Mouse (Mus musculus): Measurements from ENCODE around the gene Cnksr1. TPM values are rescaled to one million over a fixed set of nuclear protein-coding genes. Genes with fewer than 3 reads are reported as not detected.
A peak's percentile ranks its signal among the peaks of the same experiment; 100 is the strongest.

The Cnksr1 gene
- total and polyA plus RNA-seq, 2 experiments from 2014 or later: 0.27 to 0.28 TPM

GRCm38 (mm10) chr4:134255854-134256253 is 17.7 kb upstream of the Cnksr1 start:
- no peak for TF ChIP-seq CTCF (IDR thresholded peaks at IDR 0.05)
- peaks cover 26% of the 10 kb centered on the region for H3K27me3 ChIP-seq (ENCODE audit: insufficient read depth, low read length)
- no peak overlapping the region for H3K4me2 ChIP-seq (ENCODE audit: low read depth, low read length, poor library complexity, severe bottlenecking)
- no peak overlapping the region for H3K27ac ChIP-seq (ENCODE audit: low read depth, low read length)
- no peaks in the 10 kb centered on the region for H3K9me3 ChIP-seq (ENCODE audit: low read length)
- DNase-seq (ENCODE audit: low spot score): no peak
- H3K9ac ChIP-seq (replicated peaks; ENCODE audit: low read length, poor library complexity, severe bottlenecking): no peak overlapping the region
- H3K36me3 ChIP-seq (ENCODE audit: insufficient read depth, low read length): no peaks in the 10 kb centered on the region
- no peak overlapping the region for H3K4me3 ChIP-seq (ENCODE audit: low read depth, low read length)
- ATAC-seq (ENCODE audit: low FRiP score): no peak
- WGBS: 21% methylated on average over 4 of the region's 4 CpGs
- H3K4me1 ChIP-seq (ENCODE audit: insufficient read depth, low read length): 0 out of 2 replicates have a peak, but pooled peaks cover 4% of the 10 kb centered on the region

DNA sequence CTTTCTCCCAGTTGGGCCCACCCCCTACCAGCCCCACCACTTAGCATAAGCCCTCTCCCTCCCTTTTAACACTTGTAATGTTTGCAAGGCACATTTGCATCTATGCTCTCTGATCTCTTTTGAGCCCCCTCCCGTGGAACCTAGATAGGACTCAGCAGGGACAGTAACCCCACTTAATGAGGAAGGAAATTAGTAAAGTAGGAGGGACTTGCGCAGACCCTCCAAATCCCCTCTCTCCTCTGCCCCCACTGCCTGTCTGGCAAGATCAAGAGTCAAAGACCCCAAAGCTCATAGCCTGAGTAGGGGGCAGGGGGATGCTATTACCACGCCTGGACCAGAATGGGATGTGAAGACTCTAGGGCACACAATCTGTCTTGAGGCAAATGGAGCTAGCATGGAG is 16.6 kb upstream of the Cnksr1 start:
- Histone ChIP-seq H3K4me3 (ENCODE audit: low read depth, low read length) (no peak overlapping the region), H3K9me3 (ENCODE audit: low read length) (no peaks in the 10 kb centered on the region), H3K27me3 (ENCODE audit: insufficient read depth, low read length) (peaks cover 30% of the 10 kb centered on the region), H3K9ac (replicated peaks; ENCODE audit: low read length, poor library complexity, severe bottlenecking) (no peak overlapping the region), H3K27ac (ENCODE audit: low read depth, low read length) (no peak overlapping the region), H3K4me1 (ENCODE audit: insufficient read depth, low read length) (0 out of 2 replicates have a peak, but pooled peaks cover 7% of the 10 kb centered on the region), H3K36me3 (ENCODE audit: insufficient read depth, low read length) (no peaks in the 10 kb centered on the region), H3K4me2 (ENCODE audit: low read depth, low read length, poor library complexity, severe bottlenecking) (no peak overlapping the region)
- DNase-seq (ENCODE audit: low spot score): no peak
- no peak for ATAC-seq (ENCODE audit: low FRiP score)
- 35% methylated on average over 3 of the region's 3 CpGs for WGBS
- no peak for TF ChIP-seq CTCF (IDR thresholded peaks at IDR 0.05)

DNA sequence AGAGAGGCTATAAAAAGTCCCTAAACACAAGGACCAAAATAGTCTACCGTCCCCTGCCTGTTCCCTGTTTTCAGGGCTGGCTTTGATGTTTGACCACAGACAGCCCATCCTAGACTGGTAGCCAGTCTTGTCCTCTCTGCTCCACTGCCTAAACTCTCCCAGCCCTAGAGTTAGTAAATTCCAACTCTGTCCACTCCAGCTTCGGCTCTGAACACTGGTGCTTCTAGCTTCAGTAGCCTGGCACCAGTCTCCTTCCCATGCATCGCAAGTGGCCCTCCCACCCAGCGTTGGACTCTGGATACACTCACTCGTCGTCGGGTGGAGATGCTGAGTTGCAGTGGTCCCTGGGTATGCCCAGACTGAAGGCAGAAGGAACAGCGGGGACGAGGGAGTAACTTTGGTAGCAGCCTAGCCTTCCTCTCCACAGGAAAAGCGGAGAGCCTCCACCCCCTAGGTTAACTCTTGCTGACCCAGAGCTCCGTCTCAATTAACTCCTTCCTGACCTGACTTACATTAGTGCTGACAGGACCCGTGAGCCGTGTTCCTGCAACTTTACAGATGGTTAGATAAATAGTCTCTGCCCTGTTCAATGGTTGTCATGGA is 15.6 kb upstream of the Cnksr1 start, which contains the start of gene Grrp1:
Gene Grrp1, minus strand, starts transcription at position 385 of the 603 bp plus-strand sequence.
- H3K4me3 ChIP-seq (ENCODE audit: low read depth, low read length): peak within 1 kb of the TSS; percentile 55
- H3K4me2 ChIP-seq (ENCODE audit: low read depth, low read length, poor library complexity, severe bottlenecking): peak within 1 kb of the TSS; percentile 77
- H3K9me3 ChIP-seq (ENCODE audit: low read length): no peaks in the 10 kb centered on the region
- H3K4me1 ChIP-seq (ENCODE audit: insufficient read depth, low read length): 0 out of 2 replicates have a peak, but pooled peaks cover 7% of the 10 kb centered on the region
- no peak for ATAC-seq (ENCODE audit: low FRiP score)
- H3K9ac ChIP-seq (replicated peaks; ENCODE audit: low read length, poor library complexity, severe bottlenecking): no peak within 1 kb of the TSS
- peaks cover 30% of the 10 kb centered on the region for H3K27me3 ChIP-seq (ENCODE audit: insufficient read depth, low read length)
- H3K27ac ChIP-seq (ENCODE audit: low read depth, low read length): no peak within 1 kb of the TSS
- 3% methylated on average over 13 of the region's 13 CpGs for WGBS
- TF ChIP-seq CTCF (IDR thresholded peaks at IDR 0.05): no peak
- peak; percentile 13 for DNase-seq (ENCODE audit: low spot score)
- no peaks in the 10 kb centered on the region for H3K36me3 ChIP-seq (ENCODE audit: insufficient read depth, low read length)

DNA sequence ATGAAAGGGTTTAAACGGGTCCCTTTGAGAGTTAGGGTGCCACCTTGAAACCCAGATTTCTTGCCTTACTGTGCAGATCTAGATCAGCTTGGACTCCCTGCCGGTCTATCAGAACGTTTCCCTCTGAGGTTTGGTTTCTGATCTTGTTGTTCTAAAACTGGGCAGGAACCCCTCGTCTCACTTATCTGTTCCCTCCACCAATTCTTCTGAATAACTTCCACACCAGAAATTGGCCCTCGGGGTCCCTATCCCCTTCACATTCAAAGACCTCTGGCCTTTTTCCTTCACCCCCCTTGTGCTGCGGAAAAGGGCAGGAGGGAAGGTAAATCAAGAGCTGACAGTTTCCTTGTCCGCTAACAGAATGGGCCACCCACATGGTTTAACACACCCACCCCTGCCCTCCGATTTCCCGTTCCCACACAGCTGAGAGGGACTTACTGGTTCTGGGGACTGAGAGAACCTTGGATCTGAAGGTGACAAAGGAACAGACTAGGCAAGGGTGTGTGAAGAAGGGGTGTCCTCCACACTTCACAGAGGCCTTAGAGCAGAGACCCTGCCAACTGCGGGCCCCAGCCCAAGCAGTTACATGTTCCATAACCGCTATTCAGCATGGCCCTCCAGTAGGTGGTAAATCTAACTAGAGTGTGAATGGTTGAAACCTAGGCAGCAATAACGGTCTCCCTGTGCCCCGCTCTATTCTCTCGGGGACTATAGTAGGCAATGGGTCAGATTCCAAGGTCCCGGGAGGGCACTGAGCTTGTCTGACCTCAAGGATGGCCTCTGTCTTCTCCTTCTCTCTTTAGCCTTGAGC is 14.9 kb upstream of the Cnksr1 start:
- no peaks in the 10 kb centered on the region for H3K9me3 ChIP-seq (ENCODE audit: low read length)
- H3K4me1 ChIP-seq (ENCODE audit: insufficient read depth, low read length): 0 out of 2 replicates have a peak, but pooled peaks cover 7% of the 10 kb centered on the region
- no peak for TF ChIP-seq CTCF (IDR thresholded peaks at IDR 0.05)
- H3K27me3 ChIP-seq (ENCODE audit: insufficient read depth, low read length): peaks cover 33% of the 10 kb centered on the region
- ATAC-seq (ENCODE audit: low FRiP score): no peak
- peak overlapping the region; percentile 77; the same call in 1 of the 2 replicates for H3K4me2 ChIP-seq (ENCODE audit: low read depth, low read length, poor library complexity, severe bottlenecking)
- DNase-seq (ENCODE audit: low spot score): no peak
- H3K27ac ChIP-seq (ENCODE audit: low read depth, low read length): no peak overlapping the region
- peak overlapping the region; percentile 55 for H3K4me3 ChIP-seq (ENCODE audit: low read depth, low read length)
- no peak overlapping the region for H3K9ac ChIP-seq (replicated peaks; ENCODE audit: low read length, poor library complexity, severe bottlenecking)
- no peaks in the 10 kb centered on the region for H3K36me3 ChIP-seq (ENCODE audit: insufficient read depth, low read length)
- 14% methylated on average over 15 of the region's 15 CpGs for WGBS

DNA sequence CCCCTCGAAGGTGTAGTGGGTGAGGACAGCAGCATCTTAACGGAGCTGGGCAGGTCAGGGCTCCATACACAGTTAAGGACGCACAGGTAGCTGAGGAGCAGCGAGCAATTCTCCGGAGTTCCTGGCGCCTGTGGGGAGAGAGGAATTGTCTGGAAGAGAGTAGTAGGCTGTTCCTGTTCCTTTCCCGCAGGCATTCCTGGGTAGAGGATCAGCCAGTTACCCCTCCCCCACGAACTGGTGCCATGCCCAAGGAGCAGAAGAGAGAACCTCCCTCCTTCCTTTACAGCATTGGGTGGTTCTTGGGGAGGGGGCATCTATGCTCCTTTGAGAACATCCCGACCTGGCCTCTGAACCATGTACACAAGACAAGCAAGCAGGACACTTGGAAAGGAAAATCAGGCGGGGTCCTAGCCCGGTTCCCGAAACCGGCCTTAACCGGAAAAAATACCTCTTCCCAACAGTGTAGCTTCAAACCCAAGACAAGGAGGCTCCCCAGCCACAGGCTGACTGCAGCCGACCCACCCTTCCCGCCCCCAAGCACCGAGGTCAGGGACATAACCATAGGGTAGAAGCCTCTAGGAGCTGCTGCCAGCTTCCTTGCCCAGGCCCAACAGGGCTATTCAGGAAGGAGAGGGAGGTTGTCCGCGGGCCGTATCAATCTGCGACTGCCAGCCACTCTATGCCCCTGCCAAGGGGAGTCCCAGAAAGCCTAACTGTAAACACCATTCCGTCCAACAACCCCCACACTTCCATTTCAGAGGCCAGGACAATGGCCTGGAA is 14.1 kb upstream of the Cnksr1 start:
- Histone ChIP-seq H3K27ac (ENCODE audit: low read depth, low read length) (peak overlapping the region; percentile 78), H3K4me2 (ENCODE audit: low read depth, low read length, poor library complexity, severe bottlenecking) (peak overlapping the region; percentile 77), H3K4me3 (ENCODE audit: low read depth, low read length) (peak overlapping the region; percentile 55), H3K9me3 (ENCODE audit: low read length) (no peaks in the 10 kb centered on the region), H3K27me3 (ENCODE audit: insufficient read depth, low read length) (peaks cover 41% of the 10 kb centered on the region), H3K36me3 (ENCODE audit: insufficient read depth, low read length) (no peaks in the 10 kb centered on the region), H3K4me1 (ENCODE audit: insufficient read depth, low read length) (0 out of 2 replicates have a peak, but pooled peaks cover 7% of the 10 kb centered on the region), H3K9ac (replicated peaks; ENCODE audit: low read length, poor library complexity, severe bottlenecking) (peak overlapping the region; percentile 66)
- no peak for DNase-seq (ENCODE audit: low spot score)
- ATAC-seq (ENCODE audit: low FRiP score): 0 out of 2 replicates have a peak, but pooled peaks have one; percentile 1
- 8% methylated on average over 22 of the region's 22 CpGs for WGBS
- no peak for TF ChIP-seq CTCF (IDR thresholded peaks at IDR 0.05)

Data from midbrain, postnatal 0 days (tissue).